Mouse (Mus musculus): ENCODE measurements at regions not wholly inside any gene's neighbourhood (a gene's known extent, or its start where the extent isn't known, plus 50 kb on each side); places are given as distances from the start of the nearest gene placed in this dataset.

GRCm38 (mm10) chr8:17587261-17587861 is 1390.7 kb downstream of the Defb40 start:
- H3K4me1 ChIP-seq (ENCODE audit: control insufficient read depth in 1 of 2, insufficient read depth in 2 of 2), result no peaks in the 10 kb centered on the region
- H3K79me2 ChIP-seq (replicated peaks; ENCODE audit: control insufficient read depth, extremely low read depth, insufficient read depth, poor library complexity, severe bottlenecking), result no peaks in the 10 kb centered on the region
- in situ Hi-C loops (cut with MboI; ENCODE audit: low pct_ligation_motif_present, low pct_unique_long_range_greater_than_20kb, low sequenced_read_pairs), result no loop called here
- no peak overlapping the region for H3K4me2 ChIP-seq (ENCODE audit: insufficient read depth, low read depth, poor library complexity, severe bottlenecking)
- no peak overlapping the region for H3K4me3 ChIP-seq (replicated peaks in 1 of 3; ENCODE audit: low read depth in 2 of 3, low read length in 2 of 3, poor library complexity in 1 of 3)
- DNase-seq (ENCODE audit: extremely low read depth), result no peak
- H3K36me3 ChIP-seq (replicated peaks in 1 of 2; ENCODE audit: control insufficient read depth in 1 of 2, insufficient read depth in 1 of 2, low read length in 1 of 2), result no peaks in the 10 kb centered on the region
- no peaks in the 10 kb centered on the region for H3K27me3 ChIP-seq (replicated peaks)
- H3K27ac ChIP-seq (ENCODE audit: insufficient read depth, low read depth), result no peak overlapping the region
- H3K9me3 ChIP-seq (replicated peaks; ENCODE audit: low read length), result peaks cover 55% of the 10 kb centered on the region
- TF ChIP-seq TBP (conservative IDR thresholded peaks at IDR 0.05; ENCODE audit: low read depth, low read length) (no peak), RCOR1 (conservative IDR thresholded peaks at IDR 0.05; ENCODE audit: low read depth, low read length) (no peak), POLR2AphosphoS2 (IDR thresholded peaks at IDR 0.05; ENCODE audit: low read depth, low read length) (no peak), NRF1 (IDR thresholded peaks at IDR 0.05; ENCODE audit: low read depth, low read length) (no peak), EP300 (IDR thresholded peaks at IDR 0.05; ENCODE audit: low read length) (no peak), BHLHE40 (IDR thresholded peaks at IDR 0.05; ENCODE audit: low read depth, low read length) (no peak), CHD1 (IDR thresholded peaks at IDR 0.05; ENCODE audit: low read depth, low read length) (no peak), USF2 (conservative IDR thresholded peaks at IDR 0.05; ENCODE audit: low read depth, low read length) (no peak)
- dilution Hi-C loops (cut with MboI; ENCODE audit: extremely low pct_ligation_motif_present, extremely low pct_unique_long_range_greater_than_20kb, low sequenced_read_pairs), result no loop called here
- no peak overlapping the region for H3K9ac ChIP-seq (ENCODE audit: insufficient read depth, low read depth)
